Comparison of ENCODE assay signal across 8 mouse cellular contexts in the genomic region with DNA sequence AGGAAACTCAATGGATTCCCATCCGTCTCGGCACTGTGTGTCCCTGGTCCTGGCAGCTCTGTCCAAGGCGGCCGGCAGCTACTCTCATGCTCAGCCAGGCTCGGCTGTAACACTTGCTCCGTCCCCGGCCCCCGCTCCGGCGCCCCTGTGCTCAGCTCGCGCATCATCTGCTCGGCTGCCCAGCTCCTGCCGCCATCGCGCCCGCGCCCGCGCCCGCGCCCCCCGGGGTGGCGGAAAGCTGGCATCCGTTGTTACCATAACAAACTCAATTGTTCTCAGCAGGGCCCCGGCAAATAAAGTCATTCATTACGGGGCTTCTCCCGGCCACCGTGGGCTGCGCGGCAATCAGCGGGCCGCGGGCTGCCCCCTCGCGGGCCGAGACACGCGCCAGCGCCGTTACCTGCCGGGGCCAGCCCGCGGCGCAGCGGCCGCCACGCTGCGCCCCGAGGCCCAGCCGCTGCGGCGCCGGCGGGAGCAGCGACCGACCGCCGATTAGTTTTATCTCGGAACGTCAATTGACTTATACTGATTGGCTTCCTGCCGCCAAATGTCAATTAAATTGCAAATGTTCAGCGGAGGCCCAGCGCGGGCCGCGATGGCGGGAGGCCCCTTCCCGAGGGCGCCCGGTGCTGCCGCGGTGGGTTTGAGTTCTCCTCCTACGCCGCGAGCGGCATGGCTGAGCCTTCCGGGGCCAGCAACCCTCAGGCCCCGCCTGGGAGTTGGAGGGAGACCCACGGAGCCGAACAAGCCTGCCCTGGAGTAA. TPM values are rescaled to one million over a fixed set of nuclear protein-coding genes. Genes with fewer than 3 reads are reported as not detected.
DNase-seq lines count a peak whose midpoint lies in the region; ATAC-seq and TF ChIP-seq lines count a peak whose summit lies in the region.

No protein-coding gene starts in this region.

- peak overlapping the region; percentile 93 for H3K4me2 ChIP-seq in heart, postnatal 0 days (ENCODE audit: low read depth, low read length)
- peak overlapping the region; percentile 95 for H3K4me2 ChIP-seq in limb, embryonic 13.5 days (replicated peaks)

- TF ChIP-seq EP300 in heart, adult 2 months (IDR thresholded peaks at IDR 0.05; ENCODE audit: insufficient read depth, low read depth, low read length) = no peak
- TF ChIP-seq EP300 in heart, postnatal 0 days (IDR thresholded peaks at IDR 0.05; ENCODE audit: low read depth) = no peak

- H3K79me2 ChIP-seq in heart, adult 2 months (replicated peaks; ENCODE audit: control insufficient read depth, insufficient read depth, low read length) = no peaks in the 10 kb centered on the region

- H3K27me3 ChIP-seq in heart, adult 2 months (ENCODE audit: control insufficient read depth, insufficient read depth, low read length) = peaks cover 4% of the 10 kb centered on the region
- H3K27me3 ChIP-seq in E14TG2a.4 (ENCODE audit: insufficient read depth, low read length) = peaks cover 84% of the 10 kb centered on the region
- H3K27me3 ChIP-seq in heart, postnatal 0 days (ENCODE audit: control insufficient read depth, insufficient read depth, low read length) = peaks cover 62% of the 10 kb centered on the region
- peaks cover 93% of the 10 kb centered on the region for H3K27me3 ChIP-seq in limb, embryonic 13.5 days

- TF ChIP-seq CTCF in heart, adult 2 months (IDR thresholded peaks at IDR 0.05) = 0 out of 2 replicates have a peak, but pooled peaks have one; percentile 5
- TF ChIP-seq CTCF in E14TG2a.4 (conservative IDR thresholded peaks at IDR 0.05; ENCODE audit: low read length) = no peak
- TF ChIP-seq CTCF in heart, postnatal 0 days (IDR thresholded peaks at IDR 0.05; ENCODE audit: low read depth) = no peak

- H3K4me1 ChIP-seq in heart, adult 2 months (ENCODE audit: control insufficient read depth, insufficient read depth, low read length) = no peaks in the 10 kb centered on the region
- H3K4me1 ChIP-seq in E14TG2a.4 (replicated peaks; ENCODE audit: low read depth, low read length) = peaks cover 57% of the 10 kb centered on the region
- 0 out of 2 replicates have a peak, but pooled peaks cover 7% of the 10 kb centered on the region for H3K4me1 ChIP-seq in heart, postnatal 0 days (ENCODE audit: control insufficient read depth, insufficient read depth)
- H3K4me1 ChIP-seq in limb, embryonic 13.5 days = peaks cover 9% of the 10 kb centered on the region; the same call in 1 of the 2 replicates

- no peak overlapping the region for H3K27ac ChIP-seq in heart, adult 2 months
- no peak overlapping the region for H3K27ac ChIP-seq in heart, postnatal 0 days (ENCODE audit: low read depth)
- H3K27ac ChIP-seq in limb, embryonic 13.5 days = no peak overlapping the region

- DNase-seq in heart, adult 2 months = peak; percentile 5 to 25
- DNase-seq in heart, adult 11 months = no peak
- DNase-seq in cerebellum, postnatal 36 days = peak; percentile 50
- peak; percentile 16 for DNase-seq in heart, postnatal 0 days (ENCODE audit: low spot score)
- DNase-seq in right cerebral cortex, adult 2 months (ENCODE audit: low spot score in 2 of 2) = peak; percentile 4 to 13
- DNase-seq in thymus, postnatal 10 days (ENCODE audit: low spot score in 2 of 2) = no peak

- intact Hi-C loops in heart, adult 2 months (cut with DNase I) = no loop called here

- TF ChIP-seq POLR2A in heart, adult 2 months (IDR thresholded peaks at IDR 0.05; ENCODE audit: insufficient read depth, low read depth, low read length) = no peak

- WGBS in heart, adult 2 months = 2% methylated on average over 81 of the region's 81 CpGs
- WGBS in heart, postnatal 0 days = under 1% methylated on average over 78 of the region's 81 CpGs
- under 1% methylated on average over 81 of the region's 81 CpGs for WGBS in limb, embryonic 13.5 days

- H3K36me3 ChIP-seq in heart, adult 2 months (ENCODE audit: control insufficient read depth, insufficient read depth, low read length) = no peaks in the 10 kb centered on the region
- H3K36me3 ChIP-seq in E14TG2a.4 (ENCODE audit: insufficient read depth, low read length) = no peaks in the 10 kb centered on the region
- H3K36me3 ChIP-seq in heart, postnatal 0 days (replicated peaks; ENCODE audit: control insufficient read depth, insufficient read depth, low read length) = no peaks in the 10 kb centered on the region
- no peaks in the 10 kb centered on the region for H3K36me3 ChIP-seq in limb, embryonic 13.5 days

- no peak overlapping the region for H3K9ac ChIP-seq in heart, adult 2 months (ENCODE audit: low read depth, low read length)
- no peak overlapping the region for H3K9ac ChIP-seq in heart, postnatal 0 days (replicated peaks; ENCODE audit: low read depth, low read length)
- H3K9ac ChIP-seq in limb, embryonic 13.5 days = peak overlapping the region; percentile 65

- peak overlapping the region; percentile 38 for H3K4me3 ChIP-seq in heart, adult 2 months
- peak overlapping the region; percentile 74 for H3K4me3 ChIP-seq in E14TG2a.4 (replicated peaks; ENCODE audit: low read length)
- H3K4me3 ChIP-seq in heart, postnatal 0 days (ENCODE audit: low read depth, low read length) = peak overlapping the region; percentile 56
- H3K4me3 ChIP-seq in limb, embryonic 13.5 days = peak overlapping the region; percentile 54

- no peak for ATAC-seq in heart, postnatal 0 days (ENCODE audit: insufficient read depth, low read depth)
- ATAC-seq in limb, embryonic 13.5 days (ENCODE audit: low FRiP score, low read depth) = peak; percentile 36; the same call in 1 of the 2 replicates

- H3K9me3 ChIP-seq in E14TG2a.4 (ENCODE audit: low read length) = no peaks in the 10 kb centered on the region
- no peaks in the 10 kb centered on the region for H3K9me3 ChIP-seq in heart, postnatal 0 days (replicated peaks; ENCODE audit: control insufficient read depth, low read length)
- no peaks in the 10 kb centered on the region for H3K9me3 ChIP-seq in limb, embryonic 13.5 days

RNA-seq across cellular contexts. Expression of a gene that starts 46.1 kb away (rescaled TPM):
- total RNA-seq in heart, adult 2 months (2021) = 1 to 10 TPM in 1 of 2 experiments, under 1 TPM in 1; 0.68 to 1.5 TPM
- polyA plus RNA-seq in heart, adult 2 months (2012; rRNA removed) = 0.67 and 1.1 TPM in 2 replicates
- total RNA-seq in heart, postnatal 0 days (2014; rRNA removed; ENCODE audit: low replicate concordance) = 0.04 TPM in 1 of 2 replicates, not detected in the other
- not detected in 2 replicates for polyA plus RNA-seq in heart, postnatal 0 days (2015; fragmentation: Nextera tagmentation; extraction: Ambion mirVana)
- not detected in 2 replicates for polyA plus RNA-seq in limb, embryonic 13.5 days (2015; fragmentation: Nextera tagmentation; extraction: Ambion mirVana)

Comparison
In these comparisons a context has a peak if more than half of its experiments do, and no peak if none do; other contexts are left out.
1. DNase-seq: peak in heart, adult 2 months (2 of 2), cerebellum, postnatal 36 days (2 of 2), heart, postnatal 0 days (single experiment) and right cerebral cortex, adult 2 months (2 of 2); none in heart, adult 11 months (single experiment) and thymus, postnatal 10 days (0 of 2).
2. Peak in every context shown above with its lines, with median percentiles within 50 percentile points of each other: H3K4me3 ChIP-seq.